Mouse (Mus musculus): ENCODE measurements around the gene Chkb.
"Not testable (repeated sequence)": the region's sequence is repeated elsewhere in the genome, so short reads cannot be mapped to it uniquely, and the experiment has no call there.

Gene Chkb

DNA sequence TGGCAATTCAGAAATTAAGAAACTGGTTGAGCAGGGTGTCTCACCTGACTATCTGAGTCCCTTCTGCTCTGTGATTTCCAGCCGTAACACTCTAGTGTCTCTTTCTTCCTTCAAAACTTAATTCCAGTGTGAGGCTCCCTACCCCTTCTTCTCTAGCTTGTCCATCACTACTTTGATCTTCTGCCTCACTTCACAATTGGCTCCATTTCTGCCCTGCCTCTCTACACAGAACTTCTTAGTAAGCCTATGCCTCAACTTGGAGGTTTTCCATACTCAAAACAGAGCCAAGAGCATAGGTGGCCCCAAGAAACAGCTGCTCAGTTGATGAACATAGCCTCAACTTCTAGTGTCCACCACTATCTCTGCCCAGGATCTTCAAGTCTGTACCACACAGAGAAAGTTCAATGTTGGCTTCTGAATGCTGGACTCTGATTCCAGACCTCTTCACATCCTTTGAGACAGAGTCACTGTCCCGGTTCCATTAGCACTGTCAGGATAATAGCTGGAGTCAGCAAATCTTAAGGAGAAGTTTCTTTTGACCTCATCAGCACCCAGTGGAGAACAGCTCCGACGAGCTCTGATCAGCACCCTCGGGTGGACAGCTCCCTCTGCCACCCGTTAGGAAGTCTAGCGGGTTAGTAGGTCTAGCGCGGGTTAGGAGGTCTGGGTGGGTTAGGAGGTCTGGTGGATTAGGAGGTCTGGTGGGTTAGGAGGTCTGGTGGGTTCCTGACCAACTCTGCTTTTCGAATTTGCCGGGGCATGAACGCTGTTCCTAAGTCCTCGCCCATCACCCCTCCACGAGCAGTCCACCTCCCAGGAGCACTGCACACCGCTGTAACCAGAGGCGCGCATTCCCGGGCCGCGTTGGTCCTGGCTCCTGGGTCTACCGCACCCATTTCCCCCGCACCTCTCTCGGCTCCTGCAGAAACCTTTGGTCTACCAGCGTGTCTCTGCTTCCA, 23.5 kb upstream of the Chkb start:
- DNase-seq = peak; percentile 72

DNA sequence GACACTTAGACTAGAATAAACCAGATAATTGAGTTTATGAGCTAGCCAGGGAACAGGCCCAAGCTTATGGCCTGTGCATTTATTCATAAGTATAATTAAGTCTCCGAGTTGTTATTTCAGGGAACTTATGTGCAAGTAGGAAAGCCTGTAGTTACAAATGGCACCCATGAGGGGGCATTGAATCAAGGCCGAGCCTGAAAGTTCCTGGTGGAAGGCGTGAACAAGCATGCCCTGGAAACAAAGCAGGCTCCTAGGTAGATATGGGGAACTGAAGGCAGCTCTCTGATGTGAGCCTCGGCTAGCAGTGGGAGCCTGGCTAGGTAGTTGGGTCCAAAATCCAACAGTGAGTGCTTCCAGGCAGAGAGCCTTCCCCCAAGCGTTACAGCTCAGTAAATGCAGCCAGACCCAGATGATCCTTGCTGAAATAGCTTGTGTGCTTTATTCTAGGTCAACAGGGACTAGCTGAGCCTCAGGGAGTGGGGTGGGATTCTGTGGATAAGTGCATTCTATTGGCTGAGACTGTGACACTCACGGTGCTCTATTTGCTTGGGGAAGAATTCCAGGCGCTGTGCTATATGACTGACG, 12.9 kb upstream of the Chkb start:
- no peak for DNase-seq

DNA sequence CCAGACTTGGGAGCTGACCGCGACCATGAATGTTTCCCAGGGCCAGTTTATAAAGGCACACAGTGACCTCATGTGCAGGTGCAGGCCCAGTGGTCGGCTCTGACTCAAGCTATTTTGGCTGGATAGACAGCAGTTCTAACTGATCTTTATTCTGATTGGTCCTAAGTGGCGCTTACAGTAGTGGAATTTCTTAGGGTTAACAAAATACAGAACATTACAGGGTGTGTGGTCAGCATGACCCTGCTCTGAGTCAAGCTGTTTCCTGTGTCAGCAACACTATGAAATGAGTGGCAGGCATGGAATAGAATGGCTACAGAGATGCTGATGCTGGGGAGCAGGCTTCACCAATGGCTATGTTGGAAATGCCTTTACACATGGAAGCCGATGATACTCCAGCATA, 6.2 kb upstream of the Chkb start:
- DNase-seq = no peak

DNA sequence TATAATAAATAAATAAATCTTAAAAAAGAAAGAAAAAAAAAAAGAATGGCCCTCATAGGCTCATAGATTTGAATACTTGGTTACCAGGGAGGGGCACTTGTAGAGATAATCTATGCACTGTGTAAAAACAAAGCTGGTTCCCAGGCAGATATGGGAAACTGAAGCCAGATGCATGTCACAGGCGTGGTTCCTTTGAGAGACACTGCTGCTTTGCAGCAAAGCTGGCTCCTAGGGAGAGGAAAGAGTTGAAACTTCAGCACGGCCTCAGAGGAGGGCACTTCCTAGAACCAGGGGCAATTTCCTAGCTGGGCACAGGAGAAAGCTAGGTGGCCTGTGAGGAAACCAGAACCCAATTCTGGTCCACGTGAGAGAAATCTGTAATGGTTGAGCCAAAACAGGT, 4.4 kb upstream of the Chkb start:
- DNase-seq = no peak

DNA sequence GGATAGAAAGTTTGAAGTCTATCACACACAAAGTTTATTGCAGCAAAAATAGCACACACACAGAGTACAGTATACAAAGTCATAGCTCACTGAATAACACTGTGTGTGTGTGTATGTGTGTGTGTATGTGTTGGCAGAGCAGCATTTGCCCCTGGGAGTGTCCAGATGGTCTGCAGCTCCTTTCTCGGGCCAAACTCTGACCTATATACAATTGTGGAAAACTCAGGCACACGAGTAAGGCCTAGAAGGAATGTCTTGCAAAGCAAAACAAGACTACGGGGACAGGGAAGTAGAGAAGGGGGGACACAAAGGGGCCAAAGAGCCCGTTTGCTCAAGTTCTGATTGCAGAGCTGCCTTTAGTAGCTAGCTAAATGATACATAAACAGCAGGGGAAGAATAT, 3.2 kb upstream of the Chkb start:
- DNase-seq = no peak

DNA sequence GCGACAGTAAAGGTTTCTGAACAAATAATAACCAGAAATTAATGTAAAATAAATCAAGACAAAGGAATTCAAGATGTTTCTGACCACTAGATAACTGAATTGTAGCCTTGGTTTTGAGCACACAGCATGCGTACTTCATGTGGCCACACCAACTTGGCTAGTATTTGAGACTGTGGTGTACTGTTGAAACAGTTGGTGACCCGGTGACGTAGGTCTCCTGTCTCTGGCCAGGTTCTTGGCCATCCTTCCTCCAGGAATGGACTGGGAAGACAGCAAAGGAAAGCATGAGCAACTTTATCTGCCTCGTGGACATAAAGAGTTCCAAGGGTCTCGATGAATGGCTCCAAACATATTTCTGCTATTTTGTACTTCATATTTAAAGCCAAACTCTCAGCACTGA, 2.1 kb upstream of the Chkb start:
- DNase-seq = no peak

DNA sequence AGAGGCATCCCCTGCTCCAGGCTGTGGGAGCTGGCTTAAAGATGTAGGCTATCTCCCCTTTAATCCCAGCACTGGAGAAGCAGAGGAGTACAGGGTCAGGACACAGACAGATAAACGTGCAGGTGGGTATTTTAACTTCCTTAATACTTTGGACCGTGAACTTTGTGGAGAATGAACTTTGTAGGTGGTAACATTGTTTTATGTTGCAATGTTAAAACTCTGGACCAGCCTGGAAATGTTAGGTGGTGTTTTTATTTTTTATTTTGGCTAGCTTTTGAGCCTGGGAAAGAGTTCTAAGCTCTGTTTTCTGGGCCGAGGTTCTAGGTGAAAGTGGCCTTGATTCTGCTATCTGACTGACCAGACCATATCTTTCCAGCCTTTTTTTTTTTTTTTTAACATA, 1.6 kb upstream of the Chkb start:
- DNase-seq = no peak

DNA sequence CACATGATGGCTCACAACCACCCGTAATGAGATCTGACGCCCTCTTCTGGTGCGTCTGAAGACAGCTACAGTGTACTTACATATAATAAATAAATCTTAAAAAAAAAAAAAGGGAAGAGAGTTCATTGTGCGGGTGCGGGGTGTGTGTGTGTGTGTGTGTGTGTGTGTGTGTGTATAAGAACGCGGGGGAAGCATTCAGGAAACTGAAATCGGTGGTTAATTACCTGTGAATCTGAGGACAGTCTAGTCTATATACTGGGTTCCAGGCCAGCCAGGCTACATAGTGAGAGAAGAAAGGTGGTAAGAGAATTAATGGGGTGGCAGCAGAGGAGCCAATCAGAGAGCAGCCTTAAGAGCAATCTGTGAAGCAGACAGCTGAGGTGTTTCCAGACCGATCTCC, 1.1 kb upstream of the Chkb start:
- not testable (repeated sequence) for DNase-seq

DNA sequence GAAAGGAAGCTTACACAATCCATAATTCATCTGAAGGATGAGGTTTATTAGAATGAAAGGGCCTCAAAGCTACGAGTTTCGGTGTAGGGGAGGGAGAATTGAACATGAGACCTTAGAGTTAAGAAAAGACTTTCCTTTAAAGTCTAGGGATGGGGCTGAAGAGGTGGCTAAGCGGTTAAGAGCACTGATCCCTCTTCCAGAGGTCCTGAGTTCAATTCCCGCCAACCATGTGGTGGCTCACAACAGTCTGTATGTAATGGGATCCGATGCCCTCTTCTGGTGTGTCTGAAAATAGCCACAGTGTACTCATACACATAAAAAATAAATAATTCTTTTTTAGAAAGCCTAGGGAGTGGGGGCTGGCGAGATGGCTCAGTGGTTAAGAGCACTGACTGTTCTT, 633 bp upstream of the Chkb start:
- no peak for DNase-seq

DNA sequence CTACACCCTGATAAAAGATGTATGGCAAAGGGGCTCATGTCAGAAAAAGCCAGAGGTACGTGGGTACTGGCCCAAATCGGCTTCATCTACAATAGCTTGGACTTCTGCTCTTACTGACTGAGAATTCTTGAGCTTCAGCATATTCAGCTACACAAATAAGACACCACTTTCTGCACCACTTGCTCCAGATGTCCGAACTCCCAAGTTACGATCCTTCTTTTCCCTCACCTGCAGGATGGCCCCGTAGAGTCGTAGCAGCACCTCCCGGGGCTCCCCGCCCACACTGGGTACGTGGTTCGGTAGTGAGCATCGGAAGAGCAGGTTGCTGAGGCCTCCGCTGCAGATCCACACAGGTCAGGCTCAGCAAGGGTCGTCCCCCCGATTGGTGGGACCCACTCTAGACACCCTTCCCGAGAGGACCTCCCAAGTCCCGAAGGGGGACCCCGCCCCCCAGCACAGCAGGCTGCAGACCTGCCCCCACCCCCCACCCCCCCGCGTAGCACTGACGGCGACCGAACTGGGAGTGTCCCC, 822 bp downstream of the Chkb start:
- no peak for DNase-seq

DNA sequence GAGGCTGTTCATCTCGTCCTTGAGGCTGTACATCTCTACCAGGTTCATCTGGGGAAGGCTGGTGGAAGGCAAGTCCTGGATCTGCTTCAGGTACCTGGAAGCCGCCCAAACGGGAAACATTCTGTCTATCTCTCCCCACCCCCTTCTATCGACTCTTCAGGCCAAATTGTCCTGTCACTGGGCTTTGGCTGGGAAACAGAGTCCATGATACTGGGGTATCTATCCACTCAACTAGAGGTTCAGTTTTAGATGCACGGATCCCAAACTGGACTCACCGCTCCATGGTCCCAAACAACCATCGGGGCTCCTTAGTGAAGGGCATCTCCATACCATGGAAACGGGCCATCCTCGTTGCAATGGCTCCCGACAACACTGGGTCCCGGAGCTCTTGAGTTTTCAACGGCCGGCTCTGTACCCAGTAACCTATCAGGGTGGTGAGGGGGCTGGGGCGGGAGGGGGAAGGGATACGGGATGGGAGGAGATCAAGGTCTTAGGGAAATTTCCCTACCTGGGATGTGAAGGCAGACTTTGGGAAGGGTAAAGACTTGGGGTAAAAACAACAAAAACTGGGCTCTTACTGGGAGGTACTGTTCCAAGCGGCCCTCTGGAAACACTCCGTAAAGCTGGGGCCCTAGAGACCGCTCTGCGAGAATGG, 1.4 kb downstream of the Chkb start:
- DNase-seq = no peak

DNA sequence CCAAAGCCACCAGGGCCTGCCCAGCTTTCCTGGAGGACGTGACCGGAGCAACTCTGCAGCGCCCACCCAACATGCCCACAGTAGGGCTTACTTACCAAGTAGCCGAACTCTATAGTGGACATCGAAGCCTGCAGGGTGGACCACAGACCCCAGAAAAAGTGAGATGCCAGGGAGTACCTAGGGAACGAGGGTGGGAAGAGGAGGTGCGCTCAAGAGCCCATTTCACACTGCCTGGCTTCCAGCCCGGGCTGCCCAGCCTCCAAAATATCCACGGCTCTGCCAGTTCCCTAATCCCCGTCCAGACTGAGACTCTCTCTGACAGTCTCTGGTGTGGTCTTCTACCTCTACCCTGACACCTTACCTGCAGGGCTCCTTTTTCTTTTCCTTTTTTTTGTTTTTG, 3.0 kb downstream of the Chkb start:
- DNase-seq = no peak

DNA sequence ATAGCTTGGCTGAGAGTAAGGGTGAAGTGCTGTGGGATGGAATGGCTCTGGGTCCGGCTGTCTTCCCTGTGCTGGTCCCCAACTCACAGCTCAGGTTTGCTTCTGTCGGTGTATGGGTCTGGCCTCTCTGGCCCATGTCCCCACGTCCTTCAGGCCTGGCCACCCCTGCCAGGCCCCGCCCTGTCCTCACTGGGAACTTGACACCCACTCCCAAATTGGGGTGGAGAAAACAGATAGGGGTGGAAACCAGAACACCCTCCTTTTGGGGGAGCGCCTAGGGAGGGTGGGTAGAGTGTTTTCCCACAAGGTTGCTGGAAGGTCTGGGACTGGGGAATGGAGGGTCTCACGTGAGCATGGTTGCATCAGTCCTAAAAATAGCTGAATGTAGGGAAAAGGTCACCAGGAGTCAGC, 4.0 kb downstream of the Chkb start, which contains the start of gene Cpt1b:
Gene Cpt1b, minus strand, starts transcription at position 153 of the 411 bp plus-strand sequence.
- DNase-seq = peak; percentile 69

DNA sequence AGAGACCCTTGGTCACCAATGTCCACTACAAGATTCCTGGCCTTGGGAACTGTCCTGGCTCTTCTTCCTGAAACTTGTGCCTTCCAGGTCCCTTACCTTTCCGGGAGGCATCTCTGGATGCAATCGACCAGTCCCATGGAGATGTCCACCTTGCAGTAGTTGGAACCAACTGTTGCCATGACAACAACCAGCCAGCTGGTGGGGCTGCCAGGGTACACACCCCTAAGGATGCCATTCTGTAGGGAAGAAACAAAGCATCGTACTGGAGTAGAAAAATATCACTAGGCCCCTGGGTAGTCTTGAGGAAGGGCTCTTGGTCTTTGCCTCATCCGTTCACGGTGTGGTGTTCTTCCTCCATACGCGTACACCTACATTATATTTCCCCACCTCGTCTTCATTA, 5.1 kb downstream of the Chkb start:
- no peak for DNase-seq

DNA sequence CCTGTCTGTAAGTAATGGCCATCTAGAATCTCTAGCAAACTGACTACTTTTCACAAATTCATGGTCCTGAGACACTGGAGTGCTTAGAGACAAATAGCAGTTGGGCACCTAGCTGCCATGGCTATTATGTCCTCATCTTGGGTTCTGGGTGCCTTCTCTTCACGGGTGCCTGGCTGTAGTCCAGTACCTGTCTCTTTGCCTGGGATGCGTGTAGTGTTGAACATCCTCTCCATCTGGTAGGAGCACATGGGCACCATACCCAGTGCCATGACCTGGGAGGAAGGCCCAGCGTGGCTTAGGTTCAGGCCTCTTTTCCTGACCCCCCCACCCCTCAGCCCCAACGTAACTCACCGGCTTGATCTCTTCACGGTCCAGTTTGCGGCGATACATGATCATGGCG, 7.8 kb downstream of the Chkb start:
- DNase-seq = no peak

DNA sequence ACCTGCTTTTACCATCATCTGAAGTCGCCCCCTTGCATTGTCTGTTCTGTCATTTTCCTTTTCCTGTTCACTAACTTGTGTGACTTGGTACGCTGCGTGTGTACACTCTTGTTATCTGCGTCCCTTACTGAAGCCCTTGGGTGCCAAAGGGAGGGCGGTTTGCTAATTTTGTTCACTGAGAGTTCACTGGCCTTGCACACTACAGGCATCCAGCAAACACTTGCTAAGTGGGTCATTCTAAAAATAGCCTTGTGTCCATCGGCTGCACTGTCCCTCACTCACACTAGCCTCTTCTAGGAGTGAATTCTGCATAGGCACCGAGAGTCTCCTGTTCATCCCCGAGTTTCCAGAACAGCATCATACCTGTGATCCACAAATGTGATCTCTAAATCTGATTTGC, 14.4 kb downstream of the Chkb start:
- DNase-seq = no peak

DNA sequence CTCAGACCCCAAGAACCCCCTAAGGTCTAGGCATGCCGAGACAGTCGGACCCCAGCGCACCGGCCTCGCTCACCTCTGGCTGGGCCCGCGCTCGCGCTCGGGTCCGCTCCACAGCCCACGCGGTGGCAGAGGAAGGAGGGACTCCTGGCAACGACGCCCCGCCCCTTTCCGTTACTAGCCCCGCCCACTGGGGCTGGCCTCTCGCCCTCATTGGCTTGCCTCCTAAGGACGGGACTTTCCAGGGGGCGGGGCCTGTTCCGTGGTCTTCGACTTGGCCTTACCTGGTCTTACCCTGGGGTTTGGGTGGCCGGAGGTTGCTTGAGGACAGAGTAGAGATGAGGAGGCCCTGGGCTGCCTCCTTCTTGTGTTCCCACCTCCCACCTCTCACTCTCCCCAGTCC, 19.6 kb downstream of the Chkb start, which contains the start of gene Syce3:
Gene Syce3, minus strand, starts transcription at position 386 of the 400 bp plus-strand sequence.
- DNase-seq = no peak

DNA sequence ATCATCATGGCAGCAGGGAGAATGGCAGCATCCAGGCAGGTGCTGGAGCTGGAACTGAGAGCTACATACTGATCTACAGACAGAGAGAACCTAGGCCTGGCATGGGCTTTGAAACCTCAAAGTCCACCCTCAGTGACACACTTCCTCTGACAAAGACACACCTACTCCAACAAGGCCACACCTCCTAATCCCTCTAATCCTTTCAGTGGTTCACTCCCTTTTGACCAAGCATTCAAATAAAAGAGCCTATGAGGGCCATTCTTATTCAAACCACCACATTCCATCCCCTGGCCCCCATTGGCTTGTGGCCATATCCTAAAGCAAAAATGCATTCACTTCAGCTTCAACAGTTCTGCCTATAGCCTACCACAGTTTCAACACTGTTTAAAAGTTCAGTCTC, 23.0 kb downstream of the Chkb start:
- no peak for DNase-seq

DNA sequence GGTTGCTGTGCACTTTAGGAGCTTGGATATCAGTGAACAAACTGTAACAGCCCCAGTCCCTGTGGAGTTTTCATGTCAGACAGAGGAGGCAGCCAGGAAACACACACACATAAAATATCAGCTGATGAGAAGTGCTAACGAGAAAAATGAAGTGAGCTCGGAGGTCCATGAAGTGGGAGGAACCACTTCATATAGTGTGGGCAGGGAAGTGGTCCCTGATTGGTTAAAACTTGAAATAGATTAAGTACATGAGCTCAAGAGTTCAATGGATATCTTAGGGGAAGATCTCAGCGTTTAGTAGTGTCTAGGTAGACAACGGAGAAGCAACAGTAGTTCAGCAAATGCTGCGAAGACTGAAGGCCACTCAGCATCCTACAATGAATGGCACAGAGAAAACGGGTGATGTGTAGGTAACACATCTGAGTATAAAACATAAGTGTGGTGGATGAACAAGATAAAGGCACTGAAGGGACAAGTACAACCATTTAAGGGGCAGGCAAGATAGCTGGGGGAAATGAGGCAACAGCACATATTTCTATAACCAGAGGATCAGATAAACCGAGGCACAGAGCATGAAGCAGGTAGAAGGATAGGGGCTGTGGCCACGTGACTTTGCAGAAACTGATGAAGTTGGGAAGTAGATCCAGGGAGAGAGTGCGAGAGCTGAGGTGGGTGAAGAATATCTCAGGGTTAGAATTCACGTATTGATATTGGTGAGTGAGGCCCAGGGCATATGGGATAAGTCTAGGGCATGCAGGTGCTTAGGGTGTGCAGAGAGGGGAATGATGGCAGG, 24.7 kb downstream of the Chkb start:
- no peak for DNase-seq

DNA sequence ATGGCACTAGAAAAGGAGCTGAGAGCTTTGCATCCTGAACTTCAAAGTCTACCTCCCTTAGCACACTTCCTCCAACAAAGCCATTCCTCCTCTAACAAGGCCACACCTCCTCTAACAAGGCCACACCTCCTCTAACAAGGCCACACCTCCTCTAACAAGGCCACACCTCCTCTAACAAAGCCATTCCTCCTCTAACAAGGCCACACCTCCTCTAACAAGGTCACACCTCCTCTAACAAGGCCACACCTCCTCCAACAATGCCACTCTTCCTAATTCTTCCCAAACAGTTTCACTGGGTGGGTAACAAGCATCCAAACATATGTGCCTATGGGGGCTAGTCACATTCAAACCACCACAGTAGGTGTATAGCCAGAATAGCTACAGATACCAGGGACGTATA, 27.2 kb downstream of the Chkb start:
- DNase-seq = no peak

DNA sequence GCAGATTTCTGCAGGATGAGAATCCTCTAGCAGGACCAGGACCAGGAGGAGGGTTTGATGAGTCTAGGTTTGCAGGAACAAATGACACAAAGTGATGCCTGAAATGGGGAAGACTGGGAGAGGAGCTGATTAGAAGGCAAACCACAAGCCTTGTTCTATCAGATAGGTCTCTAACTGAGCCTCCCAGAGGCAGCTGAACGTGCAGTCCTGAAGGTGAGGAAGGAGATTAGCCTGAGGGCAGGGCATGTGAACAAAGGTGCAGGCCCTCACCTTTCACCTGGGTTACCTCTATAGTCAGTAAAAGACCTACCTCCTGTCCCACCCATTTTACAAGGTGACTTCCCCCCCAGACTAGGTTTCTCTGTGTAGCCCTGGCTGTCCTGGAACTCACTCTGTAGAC, 30.0 kb downstream of the Chkb start:
- DNase-seq = no peak

DNA sequence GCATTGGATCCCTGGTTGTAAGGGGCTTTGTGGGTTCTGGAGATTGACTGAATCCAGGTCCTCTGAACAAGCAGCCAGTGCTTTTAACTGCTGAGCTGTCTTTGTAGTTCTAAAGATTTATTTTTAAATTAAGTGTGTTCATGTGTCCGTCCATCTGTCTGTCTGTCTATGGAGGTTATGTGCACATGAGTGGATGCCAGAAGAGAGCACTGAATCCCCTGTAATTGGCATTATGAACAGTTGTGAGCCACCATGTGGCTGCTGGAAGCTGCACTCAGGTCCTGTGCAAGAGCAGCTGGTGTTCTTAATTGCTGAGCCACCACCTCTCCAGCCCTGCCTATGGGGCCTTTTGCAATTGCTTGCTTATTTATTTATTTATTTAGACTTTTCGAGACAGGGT, 31.6 kb downstream of the Chkb start:
- no peak for DNase-seq

DNA sequence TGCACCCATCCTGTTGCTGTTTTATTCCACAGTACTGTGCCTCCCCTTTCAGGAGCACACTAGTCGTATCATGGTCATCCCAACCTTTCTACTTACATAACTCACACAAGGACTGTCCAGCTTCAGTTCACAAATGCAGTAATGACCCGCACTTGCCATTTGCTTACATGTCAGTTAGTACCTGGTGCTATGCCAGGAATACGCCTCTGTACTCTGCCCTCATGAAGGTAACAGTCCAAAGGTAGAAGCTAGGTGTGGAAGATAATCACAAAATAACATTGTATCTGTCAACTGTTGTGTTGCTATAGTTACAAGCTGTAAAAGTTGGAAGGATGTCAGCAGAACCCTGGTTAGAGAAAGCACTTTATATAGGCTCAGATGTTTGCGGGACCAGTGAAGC, 32.8 kb downstream of the Chkb start:
- peak; percentile 38 for DNase-seq
